Mouse (Mus musculus) forebrain, embryonic 16.5 days (tissue): ENCODE measurements around the gene Fuz. TPM values are rescaled to one million over a fixed set of nuclear protein-coding genes. Genes with fewer than 3 reads are reported as not detected.

Experiments used
- ATAC-seq: fragments of 200-750 bp; cut with Nextera tagmentation; 2 replicates; pipeline ENCODE4 v1.8.0; 2017; ENCODE audit warnings: mild to moderate bottlenecking, moderate library complexity
- H3K27ac ChIP-seq: fragments of 300-500 bp; sonication (generic); 2 replicates; pipeline ENCODE4 v1.5.1; 2014; ENCODE audit warnings: low read length, control low read depth
- H3K27me3 ChIP-seq: fragments of 300-500 bp; sonication (generic); replicated peaks from 2 replicates; pipeline ENCODE4 v1.6.1; 2014; ENCODE audit warnings: low read length; ENCODE audit not compliant: control insufficient read depth, insufficient read depth
- H3K36me3 ChIP-seq: fragments of 300-500 bp; sonication (generic); 2 replicates; pipeline ENCODE4 v1.6.1; 2014; ENCODE audit not compliant: control insufficient read depth, insufficient read depth
- H3K4me1 ChIP-seq: fragments of 300-500 bp; sonication (generic); replicated peaks from 2 replicates; pipeline ENCODE4 v1.6.1; 2014; ENCODE audit warnings: low read length; ENCODE audit not compliant: control insufficient read depth, insufficient read depth
- H3K4me2 ChIP-seq: fragments of 300-500 bp; sonication (generic); 2 replicates; pipeline ENCODE4 v1.6.1; 2014; ENCODE audit warnings: mild to moderate bottlenecking, low read length, control low read depth
- H3K4me3 ChIP-seq: fragments of 300-500 bp; sonication (generic); replicated peaks from 2 replicates; pipeline ENCODE4 v1.5.1; 2014; ENCODE audit warnings: mild to moderate bottlenecking, low read length, control low read depth
- H3K9ac ChIP-seq: fragments of 300-500 bp; sonication (generic); replicated peaks from 2 replicates; pipeline ENCODE4 v1.6.1; 2014; ENCODE audit warnings: low read depth, low read length, control low read depth
- H3K9me3 ChIP-seq: fragments of 300-500 bp; sonication (generic); 2 replicates; pipeline ENCODE4 v1.6.1; 2016; ENCODE audit warnings: low read length; ENCODE audit not compliant: control insufficient read depth
- WGBS: fragments of 180-500 bp; shearing (Covaris S2); extraction: QIAGEN DNeasy Blood & Tissue Kit; methylation state at CpG from one replicate; pipeline ENCODE4 v1.1.7; 2014; 5-methylcytosine and 5-hydroxymethylcytosine counted together
- polyA plus RNA-seq: library from polyadenylated mRNA; unstranded; fragments of >200 nt; fragmentation: Nextera tagmentation; extraction: Ambion mirVana; gene quantifications from 2 replicates; pipeline ENCODE4 v1.2.1, GENCODE M21; 2015

The Fuz gene
- polyA plus RNA-seq, 1 experiment from 2014 or later: 21.2 TPM

DNA sequence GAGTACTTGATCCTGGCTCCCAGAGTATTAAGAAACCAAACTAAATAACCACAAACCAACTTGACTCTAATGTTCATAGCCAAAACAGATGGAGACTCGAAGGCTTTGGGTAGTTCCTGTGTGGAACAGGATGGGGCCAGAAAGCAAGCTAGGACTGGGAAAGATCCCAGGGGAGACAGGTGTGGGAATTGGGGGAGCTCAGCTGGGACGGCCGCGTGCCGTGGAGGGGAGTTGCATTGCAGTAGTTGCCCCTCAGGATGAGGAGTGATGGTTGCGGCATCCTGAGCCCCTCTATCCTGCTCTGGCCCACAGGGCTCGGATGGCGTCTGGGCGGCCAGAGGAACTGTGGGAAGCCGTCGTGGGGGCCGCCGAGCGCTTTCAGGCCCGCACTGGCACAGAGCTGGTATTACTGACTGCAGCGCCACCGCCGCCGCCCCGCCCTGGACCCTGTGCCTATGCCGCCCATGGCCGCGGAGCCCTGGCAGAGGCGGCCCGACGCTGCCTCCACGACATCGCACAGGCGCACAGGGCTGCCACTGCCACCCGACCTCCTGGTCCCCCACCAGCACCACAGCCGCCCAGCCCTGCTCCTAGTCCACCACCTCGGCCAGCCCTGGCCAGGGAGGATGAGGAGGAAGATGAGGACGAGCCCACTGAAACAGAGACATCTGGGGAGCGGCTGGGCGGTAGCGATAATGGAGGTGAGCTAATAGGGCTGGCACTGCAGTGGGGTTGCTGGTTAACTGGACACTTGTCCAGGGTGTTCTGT lies 43.4 kb upstream of the Fuz start:
- H3K9ac ChIP-seq: no peak overlapping the region
- no peak overlapping the region for H3K4me3 ChIP-seq
- H3K36me3 ChIP-seq: peaks cover 4% of the 10 kb centered on the region; the same call in 1 of the 2 replicates
- no peaks in the 10 kb centered on the region for H3K9me3 ChIP-seq
- 91% methylated on average over 36 of the region's 36 CpGs for WGBS
- H3K27me3 ChIP-seq: no peaks in the 10 kb centered on the region
- peaks cover 42% of the 10 kb centered on the region for H3K4me1 ChIP-seq
- H3K4me2 ChIP-seq: no peak overlapping the region
- no peak for ATAC-seq
- H3K27ac ChIP-seq: no peak overlapping the region

DNA sequence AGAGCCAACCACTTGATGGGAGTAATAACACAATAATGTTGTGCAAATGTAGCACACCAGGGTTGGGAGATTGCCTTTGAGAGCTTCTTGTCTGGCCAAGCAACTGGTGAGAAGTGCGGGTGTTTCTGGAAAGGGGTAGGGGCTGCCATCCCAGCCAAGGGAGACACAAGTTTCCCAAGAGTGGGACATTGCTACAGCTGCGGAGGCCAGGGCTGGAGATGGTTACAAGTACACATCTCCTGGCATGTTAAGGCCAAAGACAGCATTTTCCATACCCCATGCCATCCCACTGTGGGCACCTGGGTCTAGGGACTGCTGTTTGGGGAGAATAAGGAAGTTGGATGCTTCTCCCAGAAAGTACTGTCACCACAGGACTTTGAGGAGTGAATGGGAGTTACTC lies 42.8 kb upstream of the Fuz start:
- Histone ChIP-seq H3K4me3 (no peak overlapping the region), H3K4me1 (peaks cover 42% of the 10 kb centered on the region), H3K4me2 (no peak overlapping the region), H3K36me3 (peaks cover 4% of the 10 kb centered on the region; the same call in 1 of the 2 replicates), H3K9me3 (no peaks in the 10 kb centered on the region), H3K27me3 (no peaks in the 10 kb centered on the region), H3K27ac (no peak overlapping the region), H3K9ac (no peak overlapping the region)
- ATAC-seq: no peak
- 90% methylated on average over 2 of the region's 2 CpGs for WGBS

DNA sequence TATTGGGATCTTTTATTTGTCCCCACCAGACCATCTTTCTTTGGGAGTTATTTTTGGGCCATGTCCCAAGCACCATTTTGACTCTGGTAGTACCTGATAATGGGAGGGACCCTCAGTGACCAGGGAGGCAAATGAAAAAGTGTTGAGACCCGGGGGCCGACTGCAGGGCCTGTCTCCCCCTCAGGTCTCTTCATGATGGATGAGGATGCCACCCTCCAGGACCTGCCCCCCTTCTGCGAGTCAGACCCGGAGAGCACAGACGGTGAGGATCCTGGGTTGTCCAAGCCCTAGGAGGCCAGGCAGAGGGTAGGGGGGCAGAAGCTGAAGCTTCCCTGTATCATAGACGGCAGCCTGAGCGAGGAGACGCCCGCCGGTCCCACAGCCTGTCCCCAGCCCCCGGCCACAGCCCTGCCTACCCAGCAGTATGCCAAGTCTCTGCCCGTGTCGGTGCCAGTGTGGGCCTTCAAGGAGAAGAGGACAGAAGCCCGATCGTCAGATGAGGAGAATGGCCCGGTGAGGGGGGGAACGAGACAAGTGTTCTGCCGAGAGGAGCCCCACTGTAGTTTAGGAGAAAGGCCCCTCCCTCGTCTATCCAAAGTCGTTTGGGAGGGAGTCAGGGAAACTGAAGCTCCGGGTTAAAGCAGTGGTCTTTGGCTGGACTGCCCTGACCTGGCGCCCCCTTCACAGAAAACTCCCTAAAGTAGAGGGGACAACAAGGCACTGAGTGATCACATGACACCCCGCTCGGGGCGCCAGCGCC lies 42.1 kb upstream of the Fuz start:
- Histone ChIP-seq H3K36me3 (peaks cover 4% of the 10 kb centered on the region; the same call in 1 of the 2 replicates), H3K27me3 (no peaks in the 10 kb centered on the region), H3K4me2 (peak overlapping the region; percentile 78), H3K9ac (peak overlapping the region; percentile 69), H3K9me3 (no peaks in the 10 kb centered on the region), H3K4me3 (peak overlapping the region; percentile 50), H3K4me1 (peaks cover 47% of the 10 kb centered on the region), H3K27ac (peak overlapping the region; percentile 89)
- ATAC-seq: no peak
- 28% methylated on average over 26 of the region's 26 CpGs for WGBS

DNA sequence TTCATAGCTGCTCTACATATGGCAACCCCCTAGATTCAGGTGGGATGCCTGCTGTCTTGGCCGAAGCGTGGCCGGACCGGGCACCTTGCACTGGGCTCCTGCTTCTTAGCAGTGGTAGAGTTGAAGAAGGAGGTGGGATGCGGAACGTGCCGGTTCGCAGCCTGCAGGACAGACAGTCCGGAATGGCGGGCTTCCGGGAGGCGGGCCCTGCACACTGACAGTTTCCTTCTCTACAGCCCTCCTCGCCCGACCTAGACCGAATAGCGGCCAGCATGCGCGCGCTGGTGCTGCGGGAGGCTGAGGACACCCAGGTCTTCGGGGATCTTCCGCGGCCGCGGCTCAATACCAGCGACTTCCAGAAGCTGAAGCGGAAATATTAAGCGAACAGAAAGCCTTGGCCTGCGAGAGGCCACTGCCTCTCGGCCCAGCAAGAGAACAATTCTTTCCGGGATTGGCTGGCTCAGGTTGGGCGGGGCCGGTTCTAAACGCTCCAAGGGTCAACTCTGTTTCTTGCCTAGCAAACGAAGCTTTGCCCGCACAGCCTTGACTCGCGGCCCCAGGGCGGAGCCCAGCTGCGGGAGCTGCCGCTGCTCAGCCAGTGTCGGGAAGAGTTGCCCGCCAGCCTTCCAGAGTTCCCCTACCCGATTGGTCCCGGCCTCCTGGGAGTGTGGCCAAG lies 41.4 kb upstream of the Fuz start:
- Histone ChIP-seq H3K9ac (peak overlapping the region; percentile 69), H3K27me3 (no peaks in the 10 kb centered on the region), H3K36me3 (peaks cover 4% of the 10 kb centered on the region; the same call in 1 of the 2 replicates), H3K4me2 (peak overlapping the region; percentile 78), H3K27ac (peak overlapping the region; percentile 89), H3K4me3 (peak overlapping the region; percentile 50), H3K4me1 (peaks cover 47% of the 10 kb centered on the region), H3K9me3 (no peaks in the 10 kb centered on the region)
- peak; percentile 10; the same call in 1 of the 2 replicates for ATAC-seq
- WGBS: 4% methylated on average over 45 of the region's 45 CpGs

DNA sequence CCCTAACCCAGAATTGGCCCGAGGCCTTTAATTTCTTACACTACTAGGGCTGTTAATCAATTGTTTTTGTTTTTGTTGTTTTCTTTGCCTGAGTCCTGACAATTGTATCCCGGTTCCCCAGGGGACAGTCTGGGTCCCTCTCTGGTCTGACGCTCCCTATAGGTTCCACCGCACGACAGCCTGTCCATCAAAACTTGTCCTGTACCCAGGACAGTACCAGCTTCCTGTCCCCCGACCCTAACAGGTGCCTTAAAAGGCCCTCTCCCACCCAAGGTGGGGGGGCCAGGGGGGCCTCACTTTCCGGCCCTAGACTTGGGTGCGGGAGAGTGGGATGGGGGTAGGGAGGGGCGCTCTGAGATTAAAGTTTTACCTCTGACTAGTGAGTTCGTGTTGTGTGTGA lies 40.8 kb upstream of the Fuz start:
- Histone ChIP-seq H3K27me3 (no peaks in the 10 kb centered on the region), H3K36me3 (peaks cover 4% of the 10 kb centered on the region; the same call in 1 of the 2 replicates), H3K9me3 (no peaks in the 10 kb centered on the region), H3K27ac (peak overlapping the region; percentile 89), H3K4me1 (peaks cover 47% of the 10 kb centered on the region), H3K9ac (peak overlapping the region; percentile 69), H3K4me2 (peak overlapping the region; percentile 78), H3K4me3 (peak overlapping the region; percentile 50)
- no peak for ATAC-seq
- WGBS: 31% methylated on average over 10 of the region's 10 CpGs

DNA sequence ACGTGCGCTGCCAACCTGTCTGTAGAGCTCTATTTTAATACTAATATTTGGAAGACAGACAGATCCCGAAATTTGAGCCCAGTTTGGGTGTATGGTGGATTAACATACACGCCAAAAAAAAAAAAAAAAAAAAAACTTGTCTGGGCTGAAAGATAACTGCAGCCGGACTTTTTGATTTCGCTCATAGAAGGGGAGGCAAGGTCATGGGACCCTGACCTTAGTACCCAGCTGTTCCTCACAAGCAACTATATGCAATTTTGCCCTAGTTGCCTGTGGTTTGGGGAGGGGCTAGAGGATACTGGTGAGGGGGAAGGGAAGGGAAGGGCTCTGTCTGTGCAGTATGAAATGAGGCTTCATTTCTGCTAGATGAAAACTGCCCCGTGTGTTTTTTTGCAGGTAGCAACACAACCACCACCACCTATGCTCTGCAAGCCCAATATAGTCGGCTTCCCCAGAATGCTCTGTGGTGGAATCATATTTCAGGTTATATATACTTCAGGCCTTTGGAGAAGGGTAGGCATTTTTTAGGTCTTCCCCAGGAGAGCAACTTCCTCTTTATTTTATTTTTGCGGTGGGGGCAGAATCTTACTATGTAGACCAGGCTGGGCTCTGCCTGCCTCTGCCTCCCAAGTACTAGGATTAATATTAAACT lies 39.5 kb upstream of the Fuz start:
- WGBS: 69% methylated on average over 9 of the region's 9 CpGs
- no peak overlapping the region for H3K9ac ChIP-seq
- H3K27ac ChIP-seq: peak overlapping the region; percentile 87; the same call in 1 of the 2 replicates
- H3K9me3 ChIP-seq: no peaks in the 10 kb centered on the region
- peak overlapping the region; percentile 67 for H3K4me3 ChIP-seq
- H3K27me3 ChIP-seq: no peaks in the 10 kb centered on the region
- H3K36me3 ChIP-seq: peaks cover 4% of the 10 kb centered on the region; the same call in 1 of the 2 replicates
- ATAC-seq: 0 out of 2 replicates have a peak, but pooled peaks have one; percentile 3
- peak overlapping the region; percentile 61 for H3K4me2 ChIP-seq
- H3K4me1 ChIP-seq: peaks cover 44% of the 10 kb centered on the region

DNA sequence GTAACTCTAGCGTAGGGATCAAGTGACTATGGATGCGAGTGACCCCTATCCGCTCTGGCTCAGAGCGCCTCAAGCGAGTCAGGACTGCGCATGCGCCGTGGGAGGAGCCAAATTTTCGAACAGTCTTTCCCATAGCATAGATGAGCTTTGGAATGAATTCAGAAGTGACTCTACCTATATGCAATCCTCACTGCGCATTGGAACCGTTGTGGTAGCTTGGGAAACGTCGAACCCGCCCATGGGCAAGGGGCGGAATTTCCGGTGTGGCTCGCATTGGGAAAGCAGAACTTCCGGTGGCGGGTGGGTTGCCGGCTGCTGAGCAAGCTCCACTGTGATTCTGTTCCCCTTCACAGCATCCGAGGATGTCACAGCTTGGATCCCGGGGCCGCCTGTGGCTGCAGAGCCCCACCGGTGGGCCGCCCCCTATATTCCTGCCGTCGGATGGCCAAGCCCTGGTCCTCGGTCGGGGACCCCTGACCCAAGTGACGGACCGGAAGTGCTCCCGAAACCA lies 38.8 kb upstream of the Fuz start, which contains the start of gene Pnkp:
TSS of gene Pnkp (plus strand) at position 98 of the 511 bp plus-strand sequence.
- no peaks in the 10 kb centered on the region for H3K9me3 ChIP-seq
- H3K4me2 ChIP-seq: peak within 1 kb of the TSS; percentile 61
- peak within 1 kb of the TSS; percentile 79 for H3K9ac ChIP-seq
- under 1% methylated on average over 32 of the region's 32 CpGs for WGBS
- H3K4me3 ChIP-seq: peak within 1 kb of the TSS; percentile 67
- peak; percentile 69 for ATAC-seq
- peak within 1 kb of the TSS; percentile 87 for H3K27ac ChIP-seq
- peaks cover 44% of the 10 kb centered on the region for H3K4me1 ChIP-seq
- H3K27me3 ChIP-seq: no peaks in the 10 kb centered on the region
- H3K36me3 ChIP-seq: peaks cover 4% of the 10 kb centered on the region; the same call in 1 of the 2 replicates

DNA sequence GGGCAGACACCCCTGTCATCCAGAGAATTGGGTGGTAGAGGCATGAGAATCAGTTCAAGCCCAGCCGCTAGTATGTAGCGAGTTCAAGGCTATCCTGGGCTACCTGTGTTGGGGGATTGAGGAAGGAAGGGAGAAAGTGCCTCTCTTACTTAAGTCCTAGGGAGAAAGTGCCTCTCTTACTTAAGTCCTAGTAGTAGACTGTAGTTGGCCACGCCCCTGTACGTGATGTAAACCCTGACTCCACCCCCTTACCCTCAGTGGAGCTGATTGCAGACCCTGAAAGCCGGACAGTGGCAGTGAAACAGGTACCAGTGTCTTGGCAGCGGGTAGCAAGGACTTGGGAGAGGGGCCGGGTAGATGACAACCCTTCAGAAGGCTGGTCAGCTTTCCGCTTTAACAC lies 38.0 kb upstream of the Fuz start:
- peak overlapping the region; percentile 61 for H3K4me2 ChIP-seq
- 25% methylated on average over 8 of the region's 8 CpGs for WGBS
- no peaks in the 10 kb centered on the region for H3K9me3 ChIP-seq
- H3K36me3 ChIP-seq: peaks cover 11% of the 10 kb centered on the region
- peak overlapping the region; percentile 79 for H3K9ac ChIP-seq
- H3K4me3 ChIP-seq: peak overlapping the region; percentile 67
- H3K4me1 ChIP-seq: peaks cover 44% of the 10 kb centered on the region
- no peaks in the 10 kb centered on the region for H3K27me3 ChIP-seq
- no peak overlapping the region for H3K27ac ChIP-seq
- no peak for ATAC-seq
